Mouse (Mus musculus): ENCODE measurements at regions not wholly inside any gene's neighbourhood (a gene's known extent, or its start where the extent isn't known, plus 50 kb on each side); places are given as distances from the start of the nearest gene placed in this dataset.

GRCm38 (mm10) chr16:52601068-52601829, 147.4 kb upstream of the Alcam start:
- no peak for DNase-seq (ENCODE audit: low spot score in 2 of 2)

- no peak for DNase-seq (ENCODE audit: low spot score in 2 of 2)
These were observed 144.4 kb upstream of the Alcam start for GRCm38 (mm10) chr16:52598232-52598631.

GRCm38 (mm10) chr16:52597181-52597580, 143.3 kb upstream of the Alcam start:
- DNase-seq (ENCODE audit: low spot score in 2 of 2): no peak

GRCm38 (mm10) chr16:52588291-52588781, 134.5 kb upstream of the Alcam start:
- DNase-seq (ENCODE audit: low spot score in 2 of 2): peak; percentile 30 to 56

GRCm38 (mm10) chr16:52569078-52569477, 115.2 kb upstream of the Alcam start:
- DNase-seq (ENCODE audit: low spot score in 2 of 2): peak; percentile 31 to 32

- no peak for DNase-seq (ENCODE audit: low spot score in 2 of 2)
These were observed 82.4 kb upstream of the Alcam start for GRCm38 (mm10) chr16:52536278-52536677.

GRCm38 (mm10) chr16:52534601-52535000, 80.7 kb upstream of the Alcam start:
- no peak for DNase-seq (ENCODE audit: low spot score in 2 of 2)

GRCm38 (mm10) chr16:52532475-52533083, 78.7 kb upstream of the Alcam start:
- no peak for DNase-seq (ENCODE audit: low spot score in 2 of 2)

GRCm38 (mm10) chr16:52513546-52514409, 59.9 kb upstream of the Alcam start:
- no peak for DNase-seq (ENCODE audit: low spot score in 2 of 2)

GRCm38 (mm10) chr16:52508633-52509379, 54.9 kb upstream of the Alcam start:
- peak in 1 of 2 experiments; percentile 3 for DNase-seq (ENCODE audit: low spot score in 2 of 2)

Measured in layer of hippocampus, adult 8-10 months (tissue).